Mouse (Mus musculus) thymus, postnatal 36 days (tissue): ENCODE data around the gene Msrb3.

Experiments
- DNase-seq, 2 experiments: peaks; one replicate each; pipeline ENCODE4 v3.0.0; 2022; ENCODE audit warnings: mixed read lengths in 2 of 2

Gene Msrb3

GRCm38 (mm10) chr10:120745138-120745856 is 153.6 kb downstream of the Msrb3 start:
- no peak for DNase-seq

DNA sequence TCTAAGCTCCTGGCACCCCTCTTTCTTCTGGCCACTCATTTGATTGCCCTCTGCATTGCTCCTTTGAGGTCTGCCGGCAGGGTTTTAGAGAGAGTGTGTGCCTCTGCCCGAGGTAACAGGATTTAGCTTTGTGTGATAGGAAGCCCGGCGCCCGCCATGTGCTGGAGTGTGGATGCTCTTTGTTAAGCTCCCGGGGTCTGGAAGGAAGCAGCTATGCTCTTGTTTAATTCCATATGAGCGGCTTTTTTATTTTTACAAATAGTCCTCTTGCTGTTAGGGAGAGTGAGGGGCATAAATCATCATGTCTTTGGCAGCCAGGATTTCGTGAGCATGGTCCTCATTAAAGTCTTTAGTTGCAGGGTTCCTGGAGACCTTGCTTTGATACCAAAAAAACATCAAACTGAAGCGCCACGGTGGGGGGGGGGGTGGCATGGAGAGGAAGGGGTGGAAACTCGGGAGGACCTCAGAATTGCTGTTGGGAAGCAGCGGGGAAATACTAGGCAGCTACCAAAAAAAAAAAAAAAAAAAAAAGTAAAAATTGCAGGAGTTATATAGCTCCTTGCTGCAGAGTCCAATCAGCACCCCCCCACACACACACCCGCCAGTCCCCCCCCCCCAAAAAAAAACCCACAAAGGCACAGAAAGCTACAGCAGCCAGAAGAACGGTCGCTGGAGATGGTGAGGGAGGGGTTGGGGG is 154.3 kb downstream of the Msrb3 start:
- DNase-seq = no peak

- DNase-seq = no peak
Measured at GRCm38 (mm10) chr10:120736508-120737069, 162.3 kb downstream of the Msrb3 start.

DNA sequence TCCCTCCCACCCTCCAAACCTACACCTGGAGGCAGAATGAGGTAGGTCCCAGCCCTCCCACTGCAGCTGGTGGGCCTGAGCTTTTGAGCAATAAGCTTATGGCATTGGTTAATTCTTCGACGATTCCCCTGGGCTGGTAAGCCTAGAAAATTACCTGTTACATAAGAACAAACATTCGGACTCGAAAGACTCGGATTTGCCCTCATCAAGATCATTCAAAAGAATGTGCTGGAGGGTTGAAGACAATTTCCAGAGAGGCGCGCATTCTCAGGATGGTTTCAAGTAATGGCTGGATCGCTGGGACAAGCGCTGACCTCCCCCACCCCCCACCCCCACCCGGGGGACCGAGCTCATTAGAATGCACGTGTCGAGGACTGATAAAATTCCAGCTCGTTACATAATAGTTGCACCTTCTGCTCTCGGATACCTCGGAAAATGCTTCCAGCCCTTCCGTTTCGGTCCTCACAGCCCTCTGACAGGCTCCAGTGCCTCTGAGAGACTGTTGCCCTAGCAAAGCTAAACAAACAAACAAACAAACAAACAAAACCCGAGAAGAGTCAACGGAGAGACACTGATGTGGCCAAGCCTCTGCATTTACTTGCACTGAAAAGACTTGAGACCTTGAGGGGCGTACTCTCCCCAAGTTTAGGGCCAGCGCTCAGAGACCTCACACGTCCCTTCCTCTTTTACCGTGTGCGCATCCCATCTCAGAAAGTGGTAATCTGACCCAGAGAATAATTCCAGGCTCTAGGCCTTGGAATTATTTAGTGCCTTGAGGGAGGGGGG is 163.0 kb downstream of the Msrb3 start:
- DNase-seq = no peak

- no peak for DNase-seq
Measured at GRCm38 (mm10) chr10:120734364-120734763, 164.5 kb downstream of the Msrb3 start.
